Mouse (Mus musculus) C2C12 (cell line): ENCODE measurements around the gene Aurkaip1. TPM values are rescaled to one million over a fixed set of nuclear protein-coding genes. Genes with fewer than 3 reads are reported as not detected.

Experiments used
- H3K27me3 ChIP-seq: one replicate; pipeline ENCODE4 v1.6.1; 2011; ENCODE audit not compliant: control insufficient read depth, insufficient read depth, insufficient read length
- H3K36me3 ChIP-seq: one replicate; pipeline ENCODE4 v1.6.1; 2011; ENCODE audit not compliant: control insufficient read depth, insufficient read depth
- H3K4me3 ChIP-seq: one replicate; pipeline ENCODE4 v1.5.1; 2011; ENCODE audit warnings: mild to moderate bottlenecking, control low read depth; ENCODE audit not compliant: poor library complexity, insufficient read depth, severe bottlenecking
- H3K79me2 ChIP-seq: one replicate; pipeline ENCODE4 v1.6.1; 2011; ENCODE audit not compliant: control insufficient read depth, insufficient read depth
- H3K79me3 ChIP-seq: one replicate; pipeline ENCODE4 v1.6.1; 2011; ENCODE audit warnings: low read depth, control low read depth
- H3ac ChIP-seq: one replicate; pipeline ENCODE3; 2011; ENCODE audit warnings: low read depth; ENCODE audit not compliant: control insufficient read depth, insufficient read length
- CEBPB ChIP-seq: IDR thresholded peaks from one replicate; pipeline ENCODE4 v1.6.1; 2011; ENCODE audit warnings: low read depth, mild to moderate bottlenecking, control low read depth, moderate library complexity
- CTCF ChIP-seq: IDR thresholded peaks from one replicate; pipeline ENCODE4 v1.5.1; 2011; ENCODE audit not compliant: control insufficient read depth, insufficient read depth, insufficient read length
- FOSL1 ChIP-seq: IDR thresholded peaks from one replicate; pipeline ENCODE4 v1.8.0; 2011; ENCODE audit warnings: mild to moderate bottlenecking, low read length; ENCODE audit not compliant: poor library complexity, insufficient read depth, severe bottlenecking
- MAX ChIP-seq: IDR thresholded peaks from one replicate; pipeline ENCODE4 v1.6.1; 2011; ENCODE audit warnings: mild to moderate bottlenecking, control low read depth
- MYOD1 ChIP-seq: IDR thresholded peaks from one replicate; pipeline ENCODE4 v1.6.1; 2011; ENCODE audit warnings: low read depth; ENCODE audit not compliant: control insufficient read depth, insufficient read length
- MYOG ChIP-seq: IDR thresholded peaks from one replicate; pipeline ENCODE4 v1.6.1; 2011; ENCODE audit not compliant: control insufficient read depth, insufficient read length; ENCODE audit errors: extremely low read depth
- USF1 ChIP-seq: IDR thresholded peaks from one replicate; pipeline ENCODE4 v1.6.1; 2011; ENCODE audit warnings: low read depth, mild to moderate bottlenecking, control low read depth, moderate library complexity
- polyA plus RNA-seq: library from polyadenylated mRNA; unstranded; fragments of >200 nt; fragmentation: generic; extraction: Trizol; gene quantifications from one replicate; pipeline ENCODE4 v1.2.1, GENCODE M21; 2012; ENCODE audit warnings: missing spikeins

Aurkaip1 gene
- polyA plus RNA-seq, 1 experiment, result 140 TPM

- H3K36me3 ChIP-seq, result peaks cover 73% of the 10 kb centered on the region
- TF ChIP-seq MYOG (no peak), USF1 (no peak), CEBPB (no peak), MYOD1 (no peak), MAX (no peak), FOSL1 (no peak), CTCF (no peak)
- H3K79me2 ChIP-seq, result peaks cover 73% of the 10 kb centered on the region
- H3K4me3 ChIP-seq, result peak overlapping the region; percentile 55
- H3K27me3 ChIP-seq, result no peaks in the 10 kb centered on the region
- peak overlapping the region; percentile 99 for H3ac ChIP-seq
- peaks cover 47% of the 10 kb centered on the region for H3K79me3 ChIP-seq
These were observed 18.3 kb upstream of the Aurkaip1 start for GRCm38 (mm10) chr4:155812665-155813181.

- Histone ChIP-seq H3K79me3 (peaks cover 72% of the 10 kb centered on the region), H3K4me3 (no peak overlapping the region), H3K27me3 (no peaks in the 10 kb centered on the region), H3K79me2 (peaks cover 99% of the 10 kb centered on the region), H3ac (no peak overlapping the region), H3K36me3 (peaks cover 84% of the 10 kb centered on the region)
- TF ChIP-seq MYOD1 (no peak), MAX (no peak), USF1 (no peak), CTCF (no peak), CEBPB (no peak), MYOG (no peak), FOSL1 (no peak)
These were observed 13.5 kb upstream of the Aurkaip1 start for GRCm38 (mm10) chr4:155817533-155817932.

GRCm38 (mm10) chr4:155821025-155821424 is 10.0 kb upstream of the Aurkaip1 start:
- Histone ChIP-seq H3K4me3 (no peak overlapping the region), H3K79me2 (peaks cover 89% of the 10 kb centered on the region), H3K36me3 (peaks cover 97% of the 10 kb centered on the region), H3K79me3 (peaks cover 58% of the 10 kb centered on the region), H3ac (no peak overlapping the region), H3K27me3 (no peaks in the 10 kb centered on the region)
- TF ChIP-seq USF1 (no peak), MAX (no peak), MYOG (no peak), CTCF (no peak)

GRCm38 (mm10) chr4:155823443-155823842 is 7.6 kb upstream of the Aurkaip1 start:
- TF ChIP-seq MYOG, result no peak
- no peak for TF ChIP-seq USF1
- no peak for TF ChIP-seq MAX
- no peak for TF ChIP-seq MYOD1
- no peak for TF ChIP-seq CTCF
- TF ChIP-seq FOSL1, result no peak
- TF ChIP-seq CEBPB, result no peak
- Histone ChIP-seq H3ac (no peak overlapping the region), H3K36me3 (peaks cover 93% of the 10 kb centered on the region), H3K79me2 (peaks cover 64% of the 10 kb centered on the region), H3K4me3 (no peak overlapping the region), H3K79me3 (peaks cover 36% of the 10 kb centered on the region), H3K27me3 (no peaks in the 10 kb centered on the region)

GRCm38 (mm10) chr4:155829866-155830265 is 1.2 kb upstream of the Aurkaip1 start:
- Histone ChIP-seq H3K27me3 (no peaks in the 10 kb centered on the region), H3ac (no peak overlapping the region), H3K79me3 (peaks cover 17% of the 10 kb centered on the region), H3K79me2 (peaks cover 19% of the 10 kb centered on the region), H3K36me3 (peaks cover 43% of the 10 kb centered on the region), H3K4me3 (no peak overlapping the region)
- no peak for TF ChIP-seq MYOG

GRCm38 (mm10) chr4:155830596-155830995 is 476 bp upstream of the Aurkaip1 start:
- Histone ChIP-seq H3K79me3 (peaks cover 16% of the 10 kb centered on the region), H3K36me3 (peaks cover 36% of the 10 kb centered on the region), H3ac (peak overlapping the region; percentile 66), H3K27me3 (no peaks in the 10 kb centered on the region), H3K79me2 (peaks cover 19% of the 10 kb centered on the region), H3K4me3 (no peak overlapping the region)
- TF ChIP-seq USF1 (no peak), FOSL1 (no peak), MAX (no peak), MYOD1 (no peak), CEBPB (no peak), MYOG (no peak), CTCF (no peak)

- no peaks in the 10 kb centered on the region for H3K27me3 ChIP-seq
- peaks cover 16% of the 10 kb centered on the region for H3K79me3 ChIP-seq
- peak overlapping the region; percentile 74 for H3K4me3 ChIP-seq
- peaks cover 24% of the 10 kb centered on the region for H3K36me3 ChIP-seq
- TF ChIP-seq MYOD1, result no peak
- no peak for TF ChIP-seq FOSL1
- TF ChIP-seq USF1, result no peak
- TF ChIP-seq MAX, result no peak
- TF ChIP-seq MYOG, result no peak
- H3ac ChIP-seq, result peak overlapping the region; percentile 93
- peaks cover 19% of the 10 kb centered on the region for H3K79me2 ChIP-seq
These were observed 759 bp downstream of the Aurkaip1 start for GRCm38 (mm10) chr4:155831831-155832230.
